Mouse (Mus musculus) G1E (cell line): ENCODE data around the gene Ccl25.

Experiments
- CTCF ChIP-seq: IDR thresholded peaks from 2 replicates; pipeline ENCODE4 v1.5.1; 2012; ENCODE audit warnings: low read depth, low read length, inconsistent platforms, mixed read lengths
- GATA1 ChIP-seq: IDR thresholded peaks from 2 replicates; pipeline ENCODE4 v1.6.1; 2012; ENCODE audit warnings: borderline replicate concordance, low read length, inconsistent platforms, mixed read lengths
- POLR2AphosphoS5 ChIP-seq: IDR thresholded peaks from 2 replicates; pipeline ENCODE4 v1.6.1; 2012; ENCODE audit warnings: low read depth, low read length, inconsistent platforms; ENCODE audit not compliant: insufficient replicate concordance

DNA sequence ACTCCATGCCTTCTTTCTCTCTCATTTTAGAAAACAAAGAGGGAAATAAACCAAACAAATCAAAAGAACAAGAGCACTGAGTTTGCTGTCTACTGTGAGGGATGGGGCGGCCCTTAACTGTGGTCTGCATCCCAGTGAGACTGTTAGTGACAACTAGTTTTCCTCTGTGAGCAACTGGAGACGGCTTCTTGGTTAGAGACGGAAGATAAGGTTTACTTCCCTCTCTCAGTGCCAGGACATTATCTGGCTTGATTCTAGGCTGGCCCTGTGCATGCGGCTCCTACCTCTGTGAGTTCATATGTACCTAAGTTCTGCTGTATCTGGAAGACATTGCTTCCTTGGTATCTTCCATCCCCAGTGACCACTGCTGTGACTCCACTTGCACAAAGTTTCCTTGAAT, 27.2 kb upstream of the Ccl25 start:
- no peak for TF ChIP-seq CTCF
- TF ChIP-seq GATA1 = no peak
- TF ChIP-seq POLR2AphosphoS5 = no peak
